8 mouse cellular contexts compared by ENCODE assay signal in the genomic region with DNA sequence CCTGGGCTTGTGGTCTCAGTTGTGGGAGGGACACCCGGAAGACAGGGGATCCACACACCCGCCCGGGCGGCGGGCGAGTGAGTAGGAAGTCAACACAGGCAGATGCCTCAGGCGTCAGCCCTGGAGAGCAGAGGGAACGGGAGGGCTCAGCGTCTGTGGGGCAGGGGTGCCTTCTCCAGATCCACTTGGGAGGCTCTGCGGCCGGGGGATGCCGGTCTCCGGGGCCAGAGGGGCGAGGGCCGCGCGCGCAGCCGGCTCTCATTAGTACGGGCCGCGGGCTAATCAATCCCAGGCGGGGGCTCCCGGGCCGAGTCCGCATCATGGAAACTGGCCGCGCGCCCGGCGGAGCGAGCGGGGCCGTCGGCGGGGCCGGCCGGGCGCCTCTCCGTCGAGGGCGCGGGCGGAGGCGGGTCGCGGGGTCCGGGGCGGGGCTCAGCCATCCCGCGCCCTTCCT. TPM values are rescaled to one million over a fixed set of nuclear protein-coding genes. Genes with fewer than 3 reads are reported as not detected.
A peak's percentile ranks its signal among the peaks of the same experiment; 100 is the strongest.
DNase-seq lines count a peak whose midpoint lies in the region; ATAC-seq and TF ChIP-seq lines count a peak whose summit lies in the region.

No protein-coding gene starts in this region.

- H3K27me3 ChIP-seq in kidney, embryonic 16.5 days (ENCODE audit: insufficient read depth, low read length): peaks cover 14% of the 10 kb centered on the region

- H3K27ac ChIP-seq in ES-E14 (ENCODE audit: insufficient read depth, low read depth, low read length, poor library complexity, severe bottlenecking): no peak overlapping the region
- peak overlapping the region; percentile 83 for H3K27ac ChIP-seq in kidney, embryonic 16.5 days (ENCODE audit: low read length)

- peak overlapping the region; percentile 71 for H3K9ac ChIP-seq in ES-E14 (ENCODE audit: insufficient read depth, low read depth, low read length, poor library complexity, severe bottlenecking)
- H3K9ac ChIP-seq in kidney, embryonic 16.5 days (replicated peaks; ENCODE audit: low read length): peak overlapping the region; percentile 76

- peak; percentile 22; the same call in 1 of the 2 replicates for ATAC-seq in common myeloid progenitor, adult 5-6 weeks (replicated peaks; ENCODE audit: low read depth, poor library complexity, severe bottlenecking)
- no peak for ATAC-seq in kidney, embryonic 16.5 days (ENCODE audit: low FRiP score, low TSS enrichment)

- no peaks in the 10 kb centered on the region for H3K9me3 ChIP-seq in ES-E14 (ENCODE audit: control insufficient read depth, insufficient read depth, low read depth, low read length)
- H3K9me3 ChIP-seq in kidney, embryonic 16.5 days (ENCODE audit: low read length): no peaks in the 10 kb centered on the region

- no peaks in the 10 kb centered on the region for H3K36me3 ChIP-seq in ES-E14 (ENCODE audit: control insufficient read depth, insufficient read depth, low read length, poor library complexity, severe bottlenecking)
- peaks cover 12% of the 10 kb centered on the region; the same call in 1 of the 2 replicates for H3K36me3 ChIP-seq in kidney, embryonic 16.5 days (ENCODE audit: insufficient read depth, low read length)

- H3K4me2 ChIP-seq in kidney, embryonic 16.5 days (replicated peaks; ENCODE audit: low read depth, low read length): peak overlapping the region; percentile 90

- peaks cover 0 to 18% of the 10 kb centered on the region in 2 experiments; a peak in 3 of 4 replicates for H3K4me1 ChIP-seq in ES-E14 (ENCODE audit: control insufficient read depth in 2 of 2, insufficient read depth in 2 of 2, low read length in 2 of 2, poor library complexity in 1 of 2)
- H3K4me1 ChIP-seq in kidney, embryonic 16.5 days (ENCODE audit: insufficient read depth, low read length): peaks cover 84% of the 10 kb centered on the region

- in situ Hi-C loops in ES-E14 (cut with MboI; ENCODE audit: low sequenced_read_pairs in 2 of 2, unreplicated experiment in 2 of 2): no loop called here

- no peak for DNase-seq in ES-E14 (ENCODE audit: low read depth, low spot score)
- DNase-seq in heart, adult 9 months (ENCODE audit: low spot score in 2 of 2): peak; percentile 71 to 75
- DNase-seq in lung, postnatal 36 days: peak; percentile 56
- no peak for DNase-seq in right cerebral cortex, postnatal 25 days
- no peak for DNase-seq in frontal cortex, postnatal 25 days (ENCODE audit: low spot score in 2 of 2)
- no peak for DNase-seq in right cerebral cortex, postnatal 14 days

- H3K4me3 ChIP-seq in ES-E14 (ENCODE audit: insufficient read depth in 1 of 2, low read depth in 1 of 2, low read length in 2 of 2, poor library complexity in 1 of 2, severe bottlenecking in 1 of 2): peak overlapping the region; percentile 47 to 72; a peak in 3 of 4 replicates
- H3K4me3 ChIP-seq in kidney, embryonic 16.5 days (ENCODE audit: low read length): peak overlapping the region; percentile 67

- 2% methylated on average over 32 of the region's 51 CpGs for WGBS in kidney, embryonic 16.5 days

TF ChIP-seq in ES-E14, 5 proteins besides CTCF, POLR2A, EP300 and RAD21:
- TF ChIP-seq CHD2 (IDR thresholded peaks at IDR 0.05; ENCODE audit: low read depth, low read length) (no peak), ZNF384 (IDR thresholded peaks at IDR 0.05; ENCODE audit: low read depth, low read length) (no peak), HCFC1 (IDR thresholded peaks at IDR 0.05; ENCODE audit: borderline replicate concordance, insufficient read depth, low read length) (no peak), MAFK (IDR thresholded peaks at IDR 0.05; ENCODE audit: insufficient read depth, low read depth, low read length) (no peak), ZC3H11A (IDR thresholded peaks at IDR 0.05; ENCODE audit: borderline replicate concordance, low read depth, low read length) (no peak)

RNA-seq across cellular contexts. Expression of gene Tmem200b, which starts 1.4 kb away (rescaled TPM):
- total RNA-seq in ES-E14 (2012; rRNA removed): 1.8 and 2.1 TPM in 2 replicates
- total RNA-seq in common myeloid progenitor, adult 5-6 weeks (2017): not detected in 2 replicates
- 0.54 and 1.0 TPM in 2 replicates for polyA plus RNA-seq in kidney, embryonic 16.5 days (2015; fragmentation: Nextera tagmentation; extraction: Ambion mirVana)

RNA-seq across cellular contexts. Expression of gene Srsf4, which starts 46.8 kb away (rescaled TPM):
- 45.3 and 45.6 TPM in 2 replicates for total RNA-seq in ES-E14 (2012; rRNA removed)
- total RNA-seq in common myeloid progenitor, adult 5-6 weeks (2017): 103 and 108 TPM in 2 replicates
- 107 and 108 TPM in 2 replicates for polyA plus RNA-seq in kidney, embryonic 16.5 days (2015; fragmentation: Nextera tagmentation; extraction: Ambion mirVana)

Comparison
In these comparisons a context has a peak if more than half of its experiments do, and no peak if none do; other contexts are left out.
1. DNase-seq: peak in heart, adult 9 months (2 of 2) and lung, postnatal 36 days (single experiment); none in ES-E14 (single experiment), right cerebral cortex, postnatal 25 days (single experiment), frontal cortex, postnatal 25 days (0 of 2) and right cerebral cortex, postnatal 14 days (single experiment).